In genomic region chr11:7135763-7136162, GRCm38 (mm10) we compare ENCODE assay signal across 15 mouse cellular contexts. TPM values are rescaled to one million over a fixed set of nuclear protein-coding genes. Genes with fewer than 3 reads are reported as not detected.
DNase-seq lines count a peak whose midpoint lies in the region; ATAC-seq and TF ChIP-seq lines count a peak whose summit lies in the region.
"Had no signal": no experiment of that assay in that cellular context is flagged by ENCODE, and none has a peak within 500 bp of the region (broad histone marks: within the 10 kb centered on the region; RNA-seq: fewer than 3 reads in every experiment).

No protein-coding gene starts in this region.

- H3K4me3 ChIP-seq in heart, embryonic 11.5 days (ENCODE audit: low read depth, low read length), result no peak overlapping the region
- H3K4me3 ChIP-seq in lung, embryonic 15.5 days, result no peak overlapping the region
- H3K4me3 ChIP-seq in lung, adult 2 months (replicated peaks; ENCODE audit: extremely low read depth, low read depth, low read length), result no peak overlapping the region
- H3K4me3 ChIP-seq: hindbrain, embryonic 12.5 days; midbrain, embryonic 13.5 days had no signal

- H3K27me3 ChIP-seq in heart, embryonic 11.5 days (ENCODE audit: control insufficient read depth, insufficient read depth, low read length), result no peaks in the 10 kb centered on the region
- H3K27me3 ChIP-seq in lung, embryonic 15.5 days, result no peaks in the 10 kb centered on the region
- H3K27me3 ChIP-seq: hindbrain, embryonic 12.5 days; midbrain, embryonic 13.5 days had no signal

- DNase-seq in adrenal gland, postnatal 10 days, result peak; percentile 61
- no peak for DNase-seq in adrenal gland, adult (ENCODE audit: inconsistent age in 2 of 2, low spot score in 1 of 2)
- DNase-seq in heart, adult 18-20 months, result peak; percentile 12 to 54
- DNase-seq in lung, adult 2 months, result no peak
- peak; percentile 33 for DNase-seq in kidney, postnatal 14 days
- no peak for DNase-seq in ovary, postnatal 10 days (ENCODE audit: low spot score)
- DNase-seq: spleen, adult 18-20 months had no signal

- H3K4me1 ChIP-seq in heart, embryonic 11.5 days (ENCODE audit: control insufficient read depth, insufficient read depth, low read length), result no peaks in the 10 kb centered on the region
- H3K4me1 ChIP-seq in lung, embryonic 15.5 days, result peaks cover 11% of the 10 kb centered on the region
- no peaks in the 10 kb centered on the region for H3K4me1 ChIP-seq in lung, adult 2 months (ENCODE audit: control insufficient read depth, insufficient read depth, low read length)
- H3K4me1 ChIP-seq: hindbrain, embryonic 12.5 days had no signal

- no peaks in the 10 kb centered on the region for H3K36me3 ChIP-seq in heart, embryonic 11.5 days (ENCODE audit: control insufficient read depth, insufficient read depth, low read length)
- no peaks in the 10 kb centered on the region for H3K36me3 ChIP-seq in lung, embryonic 15.5 days

- TF ChIP-seq CTCF in lung, adult 2 months (IDR thresholded peaks at IDR 0.05; ENCODE audit: insufficient read depth, low read length), result no peak

- no peak overlapping the region for H3K9ac ChIP-seq in heart, embryonic 11.5 days (ENCODE audit: low read depth, low read length)
- no peak overlapping the region for H3K9ac ChIP-seq in lung, embryonic 15.5 days
- H3K9ac ChIP-seq: hindbrain, embryonic 12.5 days; liver, embryonic 14.5 days; midbrain, embryonic 13.5 days had no signal

- no peak for ATAC-seq in heart, embryonic 11.5 days (replicated peaks; ENCODE audit: insufficient number of reproducible peaks, low FRiP score, low TSS enrichment)
- no peak for ATAC-seq in lung, embryonic 15.5 days (ENCODE audit: borderline replicate concordance, extremely low read depth, low FRiP score, low TSS enrichment)
- ATAC-seq: midbrain, embryonic 13.5 days had no signal

- no peak for TF ChIP-seq POLR2A in lung, adult 2 months (IDR thresholded peaks at IDR 0.05; ENCODE audit: borderline replicate concordance, extremely low read depth, low read depth, low read length)

- no peaks in the 10 kb centered on the region for H3K9me3 ChIP-seq in heart, embryonic 11.5 days (replicated peaks; ENCODE audit: control insufficient read depth, low read length)
- H3K9me3 ChIP-seq in lung, embryonic 15.5 days, result no peaks in the 10 kb centered on the region
- H3K9me3 ChIP-seq: hindbrain, embryonic 12.5 days; midbrain, embryonic 13.5 days had no signal

- WGBS in heart, embryonic 11.5 days (ENCODE audit: insufficient replicate concordance), result 85% methylated on average over 9 of the region's 9 CpGs
- WGBS in lung, embryonic 15.5 days, result 77% methylated on average over 9 of the region's 9 CpGs
- WGBS in lung, adult 2 months, result 69% methylated on average over 9 of the region's 9 CpGs

- H3K4me2 ChIP-seq in heart, embryonic 11.5 days, result no peak overlapping the region
- no peak overlapping the region for H3K4me2 ChIP-seq in lung, embryonic 15.5 days
- H3K4me2 ChIP-seq: hindbrain, embryonic 12.5 days; midbrain, embryonic 13.5 days had no signal

- H3K27ac ChIP-seq in heart, embryonic 11.5 days (ENCODE audit: low read depth, low read length), result no peak overlapping the region
- H3K27ac ChIP-seq in lung, embryonic 15.5 days, result 0 out of 2 replicates have a peak overlapping the region, but pooled peaks have one; percentile 15
- H3K27ac ChIP-seq: hindbrain, embryonic 12.5 days; liver, embryonic 14.5 days; midbrain, embryonic 13.5 days had no signal

RNA-seq across cellular contexts. Expression of gene Gm11985, which starts 52.6 kb away (rescaled TPM):
- not detected for total RNA-seq in adrenal gland, postnatal 10 days (2021)
- not detected for total RNA-seq in heart, adult 18-20 months (2021)
- not detected in 2 replicates for polyA plus RNA-seq in heart, embryonic 11.5 days (2014; fragmentation: Nextera tagmentation; extraction: Ambion mirVana)
- polyA plus RNA-seq in lung, embryonic 15.5 days (2015; fragmentation: Nextera tagmentation; extraction: Ambion mirVana), result not detected in 2 replicates
- polyA plus RNA-seq in lung, adult 2 months (2012; rRNA removed), result not detected in 2 replicates
- polyA plus RNA-seq: cortical plate, adult 2 months; hindbrain, embryonic 12.5 days; large intestine, adult 2 months; liver, embryonic 14.5 days; midbrain, embryonic 13.5 days; neural tube, embryonic 11.5 days had no signal

Comparison
In these comparisons a context has a peak if more than half of its experiments do, and no peak if none do; other contexts are left out.
1. DNase-seq: peak in adrenal gland, postnatal 10 days (single experiment), heart, adult 18-20 months (2 of 2) and kidney, postnatal 14 days (single experiment); none in adrenal gland, adult (0 of 2), lung, adult 2 months (single experiment) and ovary, postnatal 10 days (single experiment).